Mouse (Mus musculus): ENCODE data around the gene 1600002K03Rik.

DNA sequence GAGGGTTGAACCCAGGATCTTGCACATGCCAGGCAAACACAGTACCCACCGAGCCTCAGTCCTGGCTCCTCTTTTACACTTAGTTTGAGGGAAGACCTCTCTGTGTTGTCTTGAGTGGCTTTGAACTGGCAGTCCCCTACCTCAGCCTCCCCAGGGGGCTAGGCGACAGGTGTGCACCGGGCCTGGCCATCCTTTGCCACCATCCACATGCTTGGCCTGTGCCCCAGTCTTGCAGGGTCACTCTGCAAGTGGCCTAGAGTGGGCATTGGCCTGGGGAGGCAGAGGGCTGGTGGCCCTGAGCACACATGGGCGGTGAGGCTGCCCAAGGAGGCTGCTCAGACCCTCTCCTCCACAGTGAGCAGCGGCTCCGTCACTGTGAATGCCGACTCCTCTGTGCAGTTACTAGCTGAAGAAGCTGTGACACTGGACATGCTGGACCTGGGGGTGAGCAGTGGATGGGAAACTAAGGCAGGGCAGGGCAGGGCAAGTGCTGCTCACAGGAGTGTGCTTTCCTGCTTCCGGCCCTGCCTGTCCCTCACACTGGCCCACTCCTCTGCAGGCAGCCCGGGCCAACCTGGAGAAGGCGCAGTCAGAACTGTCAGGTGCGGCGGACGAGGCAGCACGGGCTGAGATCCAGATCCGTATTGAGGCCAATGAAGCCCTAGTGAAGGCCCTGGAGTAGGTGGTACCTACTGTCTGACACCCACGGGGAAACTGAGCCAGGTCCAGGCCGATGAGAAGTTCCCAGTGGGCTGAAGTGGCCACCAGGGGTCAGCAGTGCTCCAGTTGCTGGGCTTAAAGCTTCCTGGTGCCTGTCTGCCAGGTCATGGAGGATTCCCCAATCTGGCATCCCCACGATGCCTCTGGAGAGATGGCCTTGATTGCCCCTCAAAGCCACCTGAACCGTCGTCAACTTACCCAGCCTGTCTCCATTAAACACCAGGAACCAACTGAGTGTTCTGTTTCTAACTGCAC lies 27.6 kb upstream of the 1600002K03Rik start:
- TF ChIP-seq CTCF (IDR thresholded peaks at IDR 0.05; ENCODE audit: low read depth, low read length) (peak; percentile 81), EP300 (IDR thresholded peaks at IDR 0.05; ENCODE audit: insufficient read depth, low read depth, low read length) (0 out of 2 replicates have a peak, but pooled peaks have one; percentile 8)

All from ES-Bruce4 (cell line).